In the genomic region with DNA sequence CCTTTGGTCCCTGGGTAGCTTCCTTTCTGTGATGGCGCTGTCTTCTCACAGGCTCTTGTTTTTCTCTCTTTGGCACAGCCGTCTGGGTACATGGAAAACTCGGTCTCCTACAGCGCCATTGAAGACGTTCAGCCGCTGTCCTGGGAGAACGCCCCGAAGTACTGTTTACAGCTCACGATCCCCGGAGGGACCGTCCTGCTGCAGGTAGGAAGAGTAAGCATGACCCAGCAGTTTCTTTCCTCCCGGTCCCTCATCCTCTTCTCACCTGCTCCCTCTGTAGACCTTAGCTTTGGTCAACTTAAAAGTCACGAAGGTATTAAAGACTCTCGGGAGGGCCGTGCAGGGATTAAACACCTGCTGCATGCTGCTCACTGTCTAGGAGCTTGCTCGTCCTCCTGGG, we compare ENCODE assay signal across 27 mouse cellular contexts.
A peak's percentile ranks its signal among the peaks of the same experiment; 100 is the strongest.
DNase-seq lines count a peak whose midpoint lies in the region; ATAC-seq and TF ChIP-seq lines count a peak whose summit lies in the region.
"Had no signal": no experiment of that assay in that cellular context is flagged by ENCODE, and none has a peak within 500 bp of the region (broad histone marks: within the 10 kb centered on the region; RNA-seq: fewer than 3 reads in every experiment).

No protein-coding gene starts in this region.

- DNase-seq in forebrain, embryonic 10.5 days (ENCODE audit: extremely low spot score, low spot score): no peak
- no peak for DNase-seq in left cerebral cortex, adult 2 months (ENCODE audit: extremely low spot score in 1 of 2, low spot score in 2 of 2)
- DNase-seq in left cerebral cortex, postnatal 36 days (ENCODE audit: low spot score in 2 of 2): no peak
- DNase-seq in testis, postnatal 10 days (ENCODE audit: low spot score): no peak
- DNase-seq: adrenal gland, adult 2 months; adrenal gland, postnatal 10 days; adrenal gland, postnatal 25 days; B cell, adult 2 months; cerebellum, adult 11 months; cerebellum, adult 18-20 months; cerebellum, adult 8-10 months; cerebellum, adult 9-11 months; cerebellum, postnatal 14 days; cerebellum, postnatal 36 days; embryo, embryonic 11 days had no signal

- peaks cover 37% of the 10 kb centered on the region for H3K36me3 ChIP-seq in forebrain, embryonic 10.5 days (replicated peaks)
- H3K36me3 ChIP-seq in forebrain, embryonic 15.5 days: no peaks in the 10 kb centered on the region
- no peaks in the 10 kb centered on the region for H3K36me3 ChIP-seq in ES-Bruce4 (ENCODE audit: control insufficient read depth, insufficient read depth, low read length, poor library complexity, severe bottlenecking)

- no peak overlapping the region for H3K9ac ChIP-seq in forebrain, embryonic 15.5 days (replicated peaks)
- no peak overlapping the region for H3K9ac ChIP-seq in ES-Bruce4 (ENCODE audit: low read depth, poor library complexity, severe bottlenecking)
- H3K9ac ChIP-seq: embryonic facial prominence, embryonic 13.5 days; embryonic facial prominence, embryonic 15.5 days; forebrain, embryonic 13.5 days had no signal

- WGBS in forebrain, embryonic 10.5 days: 71% methylated on average over 16 of the region's 16 CpGs
- 54% methylated on average over 16 of the region's 16 CpGs for WGBS in forebrain, embryonic 15.5 days

- H3K27me3 ChIP-seq in forebrain, embryonic 10.5 days (ENCODE audit: poor library complexity, severe bottlenecking): no peaks in the 10 kb centered on the region
- no peaks in the 10 kb centered on the region for H3K27me3 ChIP-seq in forebrain, embryonic 15.5 days
- H3K27me3 ChIP-seq in ES-Bruce4 (ENCODE audit: control insufficient read depth, insufficient read depth, low read length, poor library complexity, severe bottlenecking): no peaks in the 10 kb centered on the region
- H3K27me3 ChIP-seq: CH12.LX; embryonic facial prominence, embryonic 13.5 days; embryonic facial prominence, embryonic 15.5 days; forebrain, embryonic 13.5 days; Patski had no signal

- TF ChIP-seq POLR2A in ES-Bruce4 (IDR thresholded peaks at IDR 0.05; ENCODE audit: insufficient read depth, low read length): no peak

- H3K9me3 ChIP-seq in forebrain, embryonic 10.5 days: no peaks in the 10 kb centered on the region
- H3K9me3 ChIP-seq in forebrain, embryonic 15.5 days: no peaks in the 10 kb centered on the region
- H3K9me3 ChIP-seq in ES-Bruce4 (replicated peaks; ENCODE audit: control insufficient read depth, insufficient read depth, low read length, poor library complexity, severe bottlenecking): no peaks in the 10 kb centered on the region
- H3K9me3 ChIP-seq: embryonic facial prominence, embryonic 13.5 days; embryonic facial prominence, embryonic 15.5 days; forebrain, embryonic 13.5 days; G1E had no signal

- no peak overlapping the region for H3K4me2 ChIP-seq in forebrain, embryonic 15.5 days (replicated peaks)
- H3K4me2 ChIP-seq: embryonic facial prominence, embryonic 13.5 days; embryonic facial prominence, embryonic 15.5 days; forebrain, embryonic 13.5 days had no signal

- H3K27ac ChIP-seq in forebrain, embryonic 10.5 days: 0 out of 2 replicates have a peak overlapping the region, but pooled peaks have one; percentile 11
- no peak overlapping the region for H3K27ac ChIP-seq in forebrain, embryonic 15.5 days (replicated peaks)
- H3K27ac ChIP-seq in left cerebral cortex, adult 2 months: peak overlapping the region; percentile 32; the same call in 1 of the 2 replicates
- H3K27ac ChIP-seq in ES-Bruce4 (ENCODE audit: insufficient read depth, low read length): no peak overlapping the region
- H3K27ac ChIP-seq: embryonic facial prominence, embryonic 13.5 days; embryonic facial prominence, embryonic 15.5 days; forebrain, embryonic 13.5 days had no signal

- no peak for TF ChIP-seq CTCF in left cerebral cortex, adult 2 months (IDR thresholded peaks at IDR 0.05)
- no peak for TF ChIP-seq CTCF in ES-Bruce4 (IDR thresholded peaks at IDR 0.05; ENCODE audit: low read depth, low read length)

- H3K4me3 ChIP-seq in forebrain, embryonic 10.5 days: no peak overlapping the region
- no peak overlapping the region for H3K4me3 ChIP-seq in forebrain, embryonic 15.5 days
- no peak overlapping the region for H3K4me3 ChIP-seq in left cerebral cortex, adult 2 months
- no peak overlapping the region for H3K4me3 ChIP-seq in ES-Bruce4 (ENCODE audit: low read depth, low read length)
- H3K4me3 ChIP-seq: embryonic facial prominence, embryonic 13.5 days; embryonic facial prominence, embryonic 15.5 days; erythroblast, embryonic 14.5 days; forebrain, embryonic 13.5 days had no signal

- ATAC-seq in forebrain, embryonic 15.5 days (replicated peaks): no peak
- ATAC-seq: activated CD4-positive, CD25-positive, alpha-beta regulatory T cell, adult 4 months; CD4-positive, CD25-positive, alpha-beta regulatory T cell, adult 4 months; forebrain, embryonic 13.5 days; forebrain, embryonic 16.5 days; Patski had no signal

- H3K4me1 ChIP-seq in forebrain, embryonic 10.5 days: peaks cover 26% of the 10 kb centered on the region
- peaks cover 56% of the 10 kb centered on the region for H3K4me1 ChIP-seq in forebrain, embryonic 15.5 days
- H3K4me1 ChIP-seq in ES-Bruce4 (ENCODE audit: control insufficient read depth, insufficient read depth, low read length): peaks cover 9% of the 10 kb centered on the region

- TF ChIP-seq EP300 in ES-Bruce4 (IDR thresholded peaks at IDR 0.05; ENCODE audit: insufficient read depth, low read depth, low read length): peak; percentile 77; the same call in 1 of the 2 replicates

- intact Hi-C loops in left cerebral cortex, adult 2 months (cut with DNase I): no loop called here
- intact Hi-C loops in left cerebral cortex, postnatal 36 days (cut with DNase I): loop anchor here (5.0 kb wide), 1 partner anchor 120 kb away; the partner anchor contains the start of gene Cmip

Comparison
In these comparisons a context has a peak if more than half of its experiments do, and no peak if none do; other contexts are left out.
1. H3K27ac ChIP-seq: peak in forebrain, embryonic 10.5 days (single experiment) and left cerebral cortex, adult 2 months (single experiment); none in forebrain, embryonic 15.5 days (single experiment) and ES-Bruce4 (single experiment).